Mouse (Mus musculus) C2C12 (cell line): ENCODE measurements around the gene Tmprss4.

Experiments used
- CEBPB ChIP-seq: IDR thresholded peaks from one replicate; pipeline ENCODE4 v1.6.1; 2011; ENCODE audit warnings: low read depth, mild to moderate bottlenecking, control low read depth, moderate library complexity
- CTCF ChIP-seq: IDR thresholded peaks from one replicate; pipeline ENCODE4 v1.5.1; 2011; ENCODE audit not compliant: control insufficient read depth, insufficient read depth, insufficient read length

- TF ChIP-seq CTCF = no peak
- TF ChIP-seq CEBPB = no peak
Observed at GRCm38 (mm10) chr9:45138191-45139032, 65.5 kb downstream of the Tmprss4 start, which contains the start of gene Scn4b.
